Mouse (Mus musculus) neural tube, embryonic 15.5 days (tissue): Measurements from ENCODE around the gene Tnfsf13b. TPM values are rescaled to one million over a fixed set of nuclear protein-coding genes. Genes with fewer than 3 reads are reported as not detected.
A peak's percentile ranks its signal among the peaks of the same experiment; 100 is the strongest.

Source experiments
- ATAC-seq: fragments of 200-750 bp; cut with Nextera tagmentation; 2 replicates; pipeline ENCODE4 v1.8.0; 2017; ENCODE audit warnings: mild to moderate bottlenecking, moderate TSS enrichment, moderate library complexity; ENCODE audit not compliant: low FRiP score
- H3K27ac ChIP-seq: fragments of 300-500 bp; sonication (generic); replicated peaks from 2 replicates; pipeline ENCODE4 v1.5.1; 2015; ENCODE audit warnings: mild to moderate bottlenecking, inconsistent platforms
- H3K27me3 ChIP-seq: fragments of 300-500 bp; sonication (generic); replicated peaks from 2 replicates; pipeline ENCODE4 v1.6.1; 2015; ENCODE audit warnings: inconsistent platforms
- H3K36me3 ChIP-seq: fragments of 300-500 bp; sonication (generic); 2 replicates; pipeline ENCODE4 v1.6.1; 2015; ENCODE audit warnings: inconsistent platforms
- H3K4me1 ChIP-seq: fragments of 300-500 bp; sonication (generic); 2 replicates; pipeline ENCODE4 v1.6.1; 2015; ENCODE audit warnings: inconsistent platforms
- H3K4me2 ChIP-seq: fragments of 300-500 bp; sonication (generic); 2 replicates; pipeline ENCODE4 v1.6.1; 2015; ENCODE audit warnings: inconsistent platforms, mild to moderate bottlenecking, moderate library complexity
- H3K4me3 ChIP-seq: fragments of 300-500 bp; sonication (generic); replicated peaks from 2 replicates; pipeline ENCODE4 v1.5.1; 2015; ENCODE audit warnings: mild to moderate bottlenecking, inconsistent platforms
- H3K9ac ChIP-seq: fragments of 300-500 bp; sonication (generic); replicated peaks from 2 replicates; pipeline ENCODE4 v1.6.1; 2015; ENCODE audit warnings: mild to moderate bottlenecking, inconsistent platforms
- H3K9me3 ChIP-seq: fragments of 300-500 bp; sonication (generic); replicated peaks from 2 replicates; pipeline ENCODE4 v1.6.1; 2016; ENCODE audit warnings: inconsistent platforms
- WGBS: fragments of 180-500 bp; shearing (Covaris S2); methylation state at CpG from one replicate; pipeline ENCODE4 v1.1.7; 2015; ENCODE audit warnings: mixed read lengths; 5-methylcytosine and 5-hydroxymethylcytosine counted together
- polyA plus RNA-seq: library from polyadenylated mRNA; unstranded; fragments of >200 nt; fragmentation: Nextera tagmentation; extraction: Ambion mirVana; gene quantifications from 2 replicates; pipeline ENCODE4 v1.2.1, GENCODE M21; 2015

The Tnfsf13b gene
- polyA plus RNA-seq, 1 experiment from 2014 or later = 1.3 TPM

GRCm38 (mm10) chr8:10051576-10051975, 45.3 kb downstream of the Tnfsf13b start:
- H3K27me3 ChIP-seq = no peaks in the 10 kb centered on the region
- no peak for ATAC-seq
- peaks cover 13% of the 10 kb centered on the region; the same call in 1 of the 2 replicates for H3K4me1 ChIP-seq
- H3K36me3 ChIP-seq = no peaks in the 10 kb centered on the region
- no peak overlapping the region for H3K27ac ChIP-seq
- no peak overlapping the region for H3K9ac ChIP-seq
- H3K4me2 ChIP-seq = no peak overlapping the region
- no peaks in the 10 kb centered on the region for H3K9me3 ChIP-seq
- no peak overlapping the region for H3K4me3 ChIP-seq
- 65% methylated on average over 3 of the region's 3 CpGs for WGBS

- ATAC-seq = peak; percentile 83
- Histone ChIP-seq H3K4me3 (no peak overlapping the region), H3K27me3 (no peaks in the 10 kb centered on the region), H3K27ac (peak overlapping the region; percentile 54; the same call in 1 of the 2 replicates), H3K9ac (no peak overlapping the region), H3K36me3 (no peaks in the 10 kb centered on the region), H3K4me1 (peaks cover 13% of the 10 kb centered on the region; the same call in 1 of the 2 replicates), H3K9me3 (no peaks in the 10 kb centered on the region), H3K4me2 (no peak overlapping the region)
- WGBS = 19% methylated on average over 3 of the region's 3 CpGs
These were observed 47.3 kb downstream of the Tnfsf13b start for GRCm38 (mm10) chr8:10053571-10053990.

GRCm38 (mm10) chr8:10061001-10061400, 54.7 kb downstream of the Tnfsf13b start:
- Histone ChIP-seq H3K4me3 (no peak overlapping the region), H3K9ac (no peak overlapping the region), H3K4me1 (0 out of 2 replicates have a peak, but pooled peaks cover 3% of the 10 kb centered on the region), H3K9me3 (no peaks in the 10 kb centered on the region), H3K27ac (no peak overlapping the region), H3K27me3 (no peaks in the 10 kb centered on the region), H3K36me3 (no peaks in the 10 kb centered on the region), H3K4me2 (no peak overlapping the region)
- WGBS = 12% methylated on average over 1 of the region's 1 CpGs
- ATAC-seq = no peak

GRCm38 (mm10) chr8:10066906-10067305, 60.6 kb downstream of the Tnfsf13b start:
- 80% methylated on average over 11 of the region's 11 CpGs for WGBS
- no peak for ATAC-seq

GRCm38 (mm10) chr8:10067775-10068174, 61.5 kb downstream of the Tnfsf13b start:
- Histone ChIP-seq H3K4me2 (no peak overlapping the region), H3K9ac (no peak overlapping the region), H3K4me1 (no peaks in the 10 kb centered on the region), H3K27ac (no peak overlapping the region), H3K9me3 (no peaks in the 10 kb centered on the region), H3K36me3 (no peaks in the 10 kb centered on the region), H3K27me3 (no peaks in the 10 kb centered on the region), H3K4me3 (no peak overlapping the region)
- WGBS = 88% methylated on average over 7 of the region's 7 CpGs
- no peak for ATAC-seq

More at GRCm38 (mm10) chr8:10066906-10067305, 60.6 kb downstream of the Tnfsf13b start:
- H3K9ac ChIP-seq = no peak overlapping the region
- no peaks in the 10 kb centered on the region for H3K36me3 ChIP-seq
- no peak overlapping the region for H3K4me2 ChIP-seq
- H3K27ac ChIP-seq = no peak overlapping the region
- H3K9me3 ChIP-seq = no peaks in the 10 kb centered on the region
- no peak overlapping the region for H3K4me3 ChIP-seq
- no peaks in the 10 kb centered on the region for H3K4me1 ChIP-seq
- no peaks in the 10 kb centered on the region for H3K27me3 ChIP-seq

GRCm38 (mm10) chr8:10072347-10072746, 66.1 kb downstream of the Tnfsf13b start:
- H3K9ac ChIP-seq = no peak overlapping the region
- no peak overlapping the region for H3K4me3 ChIP-seq

More at GRCm38 (mm10) chr8:10072347-10072746, 66.1 kb downstream of the Tnfsf13b start:
- no peaks in the 10 kb centered on the region for H3K27me3 ChIP-seq
- ATAC-seq = no peak
- H3K4me1 ChIP-seq = no peaks in the 10 kb centered on the region
- no peak overlapping the region for H3K27ac ChIP-seq
- 95% methylated on average over 2 of the region's 2 CpGs for WGBS
- H3K4me2 ChIP-seq = no peak overlapping the region
- H3K36me3 ChIP-seq = no peaks in the 10 kb centered on the region
- H3K9me3 ChIP-seq = no peaks in the 10 kb centered on the region

Other genes with a start within 250 kb of the Tnfsf13b start
- 22.1 and 28.8 TPM in 2 replicates for gene Fam155a, start 235.3 kb upstream of the Tnfsf13b start, polyA plus RNA-seq
- gene Gm10217, start 142.2 kb upstream of the Tnfsf13b start, polyA plus RNA-seq = not detected in 2 replicates
- 9.4 and 10.8 TPM in 2 replicates for gene Lig4, start 28.8 kb upstream of the Tnfsf13b start, polyA plus RNA-seq
- 12.8 and 13.2 TPM in 2 replicates for gene Abhd13, start 28.8 kb upstream of the Tnfsf13b start, polyA plus RNA-seq
- 5.5 and 5.6 TPM in 2 replicates for gene Myo16, start 147.4 kb downstream of the Tnfsf13b start, polyA plus RNA-seq